Mouse (Mus musculus): ENCODE results near the gene Vps29. TPM values are rescaled to one million over a fixed set of nuclear protein-coding genes. Genes with fewer than 3 reads are reported as not detected.

The Vps29 gene
- polyA plus RNA-seq, 1 experiment from 2014 or later = 237 TPM

GRCm38 (mm10) chr5:122391178-122391785 lies 37.1 kb downstream of the Vps29 start:
- no peak overlapping the region for H3K27ac ChIP-seq
- no peak for ATAC-seq (ENCODE audit: low FRiP score, low read depth)
- H3K9ac ChIP-seq = peak overlapping the region; percentile 77; the same call in 1 of the 2 replicates

GRCm38 (mm10) chr5:122391786-122392180 lies 37.6 kb downstream of the Vps29 start, which contains the start of gene Arpc3:
Gene Arpc3, plus strand, starts transcription at chr5:122391878.
- Histone ChIP-seq H3K27me3 (replicated peaks) (no peaks in the 10 kb centered on the region), H3K9ac (peak within 1 kb of the TSS; percentile 77), H3K4me2 (replicated peaks) (peak within 1 kb of the TSS; percentile 91), H3K9me3 (no peaks in the 10 kb centered on the region), H3K27ac (no peak within 1 kb of the TSS), H3K36me3 (peaks cover 13% of the 10 kb centered on the region), H3K4me1 (peaks cover 13% of the 10 kb centered on the region), H3K4me3 (peak within 1 kb of the TSS; percentile 78)
- under 1% methylated on average over 39 of the region's 39 CpGs for WGBS
- peak; percentile 68; the same call in 1 of the 2 replicates for ATAC-seq (ENCODE audit: low FRiP score, low read depth)

More at GRCm38 (mm10) chr5:122391178-122391785, 37.1 kb downstream of the Vps29 start:
- WGBS = 56% methylated on average over 16 of the region's 16 CpGs
- Histone ChIP-seq H3K36me3 (peaks cover 10% of the 10 kb centered on the region; the same call in 1 of the 2 replicates), H3K4me2 (replicated peaks) (peak overlapping the region; percentile 91; the same call in 1 of the 2 replicates), H3K9me3 (no peaks in the 10 kb centered on the region), H3K4me1 (peaks cover 13% of the 10 kb centered on the region), H3K27me3 (replicated peaks) (no peaks in the 10 kb centered on the region), H3K4me3 (peak overlapping the region; percentile 78)

- H3K9ac ChIP-seq = peak overlapping the region; percentile 77
- H3K27ac ChIP-seq = no peak overlapping the region
Measured at GRCm38 (mm10) chr5:122392227-122393004, 38.2 kb downstream of the Vps29 start.

GRCm38 (mm10) chr5:122393887-122394286 lies 39.7 kb downstream of the Vps29 start:
- H3K9me3 ChIP-seq = no peaks in the 10 kb centered on the region
- peaks cover 13% of the 10 kb centered on the region for H3K4me1 ChIP-seq
- no peak overlapping the region for H3K9ac ChIP-seq
- no peaks in the 10 kb centered on the region for H3K27me3 ChIP-seq (replicated peaks)
- no peak overlapping the region for H3K4me3 ChIP-seq
- 51% methylated on average over 2 of the region's 2 CpGs for WGBS
- peaks cover 27% of the 10 kb centered on the region for H3K36me3 ChIP-seq
- ATAC-seq (ENCODE audit: low FRiP score, low read depth) = no peak
- H3K27ac ChIP-seq = no peak overlapping the region
- no peak overlapping the region for H3K4me2 ChIP-seq (replicated peaks)

More at GRCm38 (mm10) chr5:122392227-122393004, 38.2 kb downstream of the Vps29 start:
- 15% methylated on average over 19 of the region's 19 CpGs for WGBS
- no peak for ATAC-seq (ENCODE audit: low FRiP score, low read depth)
- H3K9me3 ChIP-seq = no peaks in the 10 kb centered on the region
- H3K4me2 ChIP-seq (replicated peaks) = peak overlapping the region; percentile 91
- no peaks in the 10 kb centered on the region for H3K27me3 ChIP-seq (replicated peaks)
- peak overlapping the region; percentile 78 for H3K4me3 ChIP-seq
- peaks cover 18% of the 10 kb centered on the region for H3K36me3 ChIP-seq
- H3K4me1 ChIP-seq = peaks cover 13% of the 10 kb centered on the region

- H3K4me1 ChIP-seq = peaks cover 13% of the 10 kb centered on the region
- no peak overlapping the region for H3K4me3 ChIP-seq
- H3K27me3 ChIP-seq (replicated peaks) = no peaks in the 10 kb centered on the region
- WGBS = 92% methylated on average over 10 of the region's 10 CpGs
- H3K9me3 ChIP-seq = no peaks in the 10 kb centered on the region
- no peak overlapping the region for H3K4me2 ChIP-seq (replicated peaks)
- ATAC-seq (ENCODE audit: low FRiP score, low read depth) = no peak
- H3K27ac ChIP-seq = no peak overlapping the region
- H3K36me3 ChIP-seq = peaks cover 42% of the 10 kb centered on the region
- H3K9ac ChIP-seq = no peak overlapping the region
Measured at GRCm38 (mm10) chr5:122396791-122397190, 42.6 kb downstream of the Vps29 start.

- H3K9me3 ChIP-seq = no peaks in the 10 kb centered on the region
- peaks cover 49% of the 10 kb centered on the region for H3K36me3 ChIP-seq
- H3K4me1 ChIP-seq = peaks cover 10% of the 10 kb centered on the region
- H3K27ac ChIP-seq = no peak overlapping the region
- no peak overlapping the region for H3K4me2 ChIP-seq (replicated peaks)
- no peaks in the 10 kb centered on the region for H3K27me3 ChIP-seq (replicated peaks)
- WGBS = 90% methylated on average over 8 of the region's 8 CpGs
- H3K4me3 ChIP-seq = no peak overlapping the region
- no peak overlapping the region for H3K9ac ChIP-seq
- ATAC-seq (ENCODE audit: low FRiP score, low read depth) = no peak
Measured at GRCm38 (mm10) chr5:122397495-122397894, 43.3 kb downstream of the Vps29 start.

- Histone ChIP-seq H3K4me3 (no peak overlapping the region), H3K36me3 (peaks cover 67% of the 10 kb centered on the region), H3K4me2 (replicated peaks) (no peak overlapping the region), H3K9ac (no peak overlapping the region), H3K27me3 (replicated peaks) (no peaks in the 10 kb centered on the region), H3K4me1 (no peaks in the 10 kb centered on the region), H3K27ac (no peak overlapping the region), H3K9me3 (no peaks in the 10 kb centered on the region)
- no peak for ATAC-seq (ENCODE audit: low FRiP score, low read depth)
- WGBS = 97% methylated on average over 8 of the region's 8 CpGs
Measured at GRCm38 (mm10) chr5:122399871-122400270, 45.7 kb downstream of the Vps29 start.

GRCm38 (mm10) chr5:122400628-122401302 lies 46.6 kb downstream of the Vps29 start:
- no peak for ATAC-seq (ENCODE audit: low FRiP score, low read depth)
- H3K4me1 ChIP-seq = no peaks in the 10 kb centered on the region
- 91% methylated on average over 18 of the region's 18 CpGs for WGBS
- peaks cover 72% of the 10 kb centered on the region for H3K36me3 ChIP-seq
- H3K9me3 ChIP-seq = no peaks in the 10 kb centered on the region
- H3K4me3 ChIP-seq = no peak overlapping the region
- no peak overlapping the region for H3K4me2 ChIP-seq (replicated peaks)
- no peak overlapping the region for H3K27ac ChIP-seq
- no peak overlapping the region for H3K9ac ChIP-seq
- H3K27me3 ChIP-seq (replicated peaks) = no peaks in the 10 kb centered on the region

- 0 out of 2 replicates have a peak, but pooled peaks cover 2% of the 10 kb centered on the region for H3K9me3 ChIP-seq
- H3K27ac ChIP-seq = no peak overlapping the region
- H3K36me3 ChIP-seq = peaks cover 77% of the 10 kb centered on the region
- H3K9ac ChIP-seq = no peak overlapping the region
- no peaks in the 10 kb centered on the region for H3K27me3 ChIP-seq (replicated peaks)
- no peaks in the 10 kb centered on the region for H3K4me1 ChIP-seq
- no peak overlapping the region for H3K4me3 ChIP-seq
- no peak overlapping the region for H3K4me2 ChIP-seq (replicated peaks)
- WGBS = 25% methylated on average over 8 of the region's 8 CpGs
- no peak for ATAC-seq (ENCODE audit: low FRiP score, low read depth)
Measured at GRCm38 (mm10) chr5:122401303-122401640, 47.1 kb downstream of the Vps29 start.

GRCm38 (mm10) chr5:122402160-122402559 lies 48.0 kb downstream of the Vps29 start:
- 84% methylated on average over 13 of the region's 13 CpGs for WGBS

GRCm38 (mm10) chr5:122402772-122403171 lies 48.6 kb downstream of the Vps29 start:
- Histone ChIP-seq H3K9me3 (0 out of 2 replicates have a peak, but pooled peaks cover 6% of the 10 kb centered on the region), H3K9ac (no peak overlapping the region), H3K4me1 (no peaks in the 10 kb centered on the region), H3K4me3 (no peak overlapping the region), H3K27me3 (replicated peaks) (no peaks in the 10 kb centered on the region), H3K27ac (no peak overlapping the region), H3K36me3 (peaks cover 80% of the 10 kb centered on the region), H3K4me2 (replicated peaks) (no peak overlapping the region)
- WGBS = 90% methylated on average over 5 of the region's 5 CpGs
- ATAC-seq (ENCODE audit: low FRiP score, low read depth) = no peak

More at GRCm38 (mm10) chr5:122402160-122402559, 48.0 kb downstream of the Vps29 start:
- Histone ChIP-seq H3K9me3 (0 out of 2 replicates have a peak, but pooled peaks cover 6% of the 10 kb centered on the region), H3K4me1 (no peaks in the 10 kb centered on the region), H3K4me3 (no peak overlapping the region), H3K9ac (no peak overlapping the region), H3K27ac (no peak overlapping the region), H3K4me2 (replicated peaks) (no peak overlapping the region), H3K36me3 (peaks cover 80% of the 10 kb centered on the region), H3K27me3 (replicated peaks) (no peaks in the 10 kb centered on the region)
- no peak for ATAC-seq (ENCODE audit: low FRiP score, low read depth)

GRCm38 (mm10) chr5:122403362-122403761 lies 49.2 kb downstream of the Vps29 start:
- H3K27ac ChIP-seq = no peak overlapping the region
- 94% methylated on average over 12 of the region's 12 CpGs for WGBS
- H3K36me3 ChIP-seq = peaks cover 75% of the 10 kb centered on the region
- no peak overlapping the region for H3K9ac ChIP-seq
- no peak for ATAC-seq (ENCODE audit: low FRiP score, low read depth)
- H3K4me1 ChIP-seq = no peaks in the 10 kb centered on the region
- no peak overlapping the region for H3K4me2 ChIP-seq (replicated peaks)
- H3K4me3 ChIP-seq = no peak overlapping the region
- no peaks in the 10 kb centered on the region for H3K27me3 ChIP-seq (replicated peaks)
- 0 out of 2 replicates have a peak, but pooled peaks cover 6% of the 10 kb centered on the region for H3K9me3 ChIP-seq
